Mouse (Mus musculus): ENCODE results near the gene Tlx1. TPM values are rescaled to one million over a fixed set of nuclear protein-coding genes. Genes with fewer than 3 reads are reported as not detected.

The Tlx1 gene
- polyA plus RNA-seq, 2 experiments = 0.01 TPM; not detected in 1

DNA sequence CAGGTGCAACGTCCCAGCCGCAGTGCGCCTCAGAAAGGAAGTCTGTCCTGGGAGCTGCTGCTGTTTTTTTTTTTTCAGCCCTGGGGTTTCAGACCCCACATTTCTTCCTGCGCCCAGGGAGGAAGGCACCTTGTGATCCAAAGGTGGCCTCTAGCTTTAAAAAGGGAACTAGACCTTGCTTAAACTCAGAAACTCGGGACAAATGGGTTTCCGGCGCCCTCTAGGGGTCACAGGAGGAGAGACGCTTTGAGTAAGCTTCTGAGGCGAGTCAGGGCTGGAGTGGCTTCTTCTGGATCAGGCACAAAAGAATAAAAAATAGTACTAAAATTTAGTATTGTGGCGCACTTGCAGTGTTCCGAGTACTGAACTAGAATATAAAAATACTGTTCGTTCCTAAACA, 10.6 kb downstream of the Tlx1 start:
- H3K9me3 ChIP-seq (ENCODE audit: control insufficient read depth, low read length) = no peaks in the 10 kb centered on the region
- peak overlapping the region; percentile 39 for H3K4me2 ChIP-seq (ENCODE audit: low read depth)
- H3K27ac ChIP-seq = no peak overlapping the region
- no peak for ATAC-seq (ENCODE audit: insufficient read depth)
- H3K27me3 ChIP-seq (ENCODE audit: control insufficient read depth, insufficient read depth, low read length) = peaks cover 73% of the 10 kb centered on the region
- under 1% methylated on average over 12 of the region's 12 CpGs for WGBS (ENCODE audit: insufficient replicate concordance)
- TF ChIP-seq CTCF (IDR thresholded peaks at IDR 0.05; ENCODE audit: low read depth) = peak; percentile 73
- TF ChIP-seq EP300 (IDR thresholded peaks at IDR 0.05; ENCODE audit: low read depth) = no peak
- H3K36me3 ChIP-seq (replicated peaks; ENCODE audit: control insufficient read depth, insufficient read depth, low read depth) = no peaks in the 10 kb centered on the region
- H3K9ac ChIP-seq (replicated peaks) = no peak overlapping the region
- peak; percentile 28 to 35 (median 30) for DNase-seq (ENCODE audit: low read depth in 3 of 3, low spot score in 3 of 3)
- H3K4me1 ChIP-seq (replicated peaks; ENCODE audit: control insufficient read depth in 2 of 2, insufficient read depth in 2 of 2, low read length in 1 of 2) = no peaks in the 10 kb centered on the region
- H3K4me3 ChIP-seq (ENCODE audit: insufficient read depth in 1 of 2, low read depth in 2 of 2, low read length in 2 of 2) = no peak overlapping the region

DNA sequence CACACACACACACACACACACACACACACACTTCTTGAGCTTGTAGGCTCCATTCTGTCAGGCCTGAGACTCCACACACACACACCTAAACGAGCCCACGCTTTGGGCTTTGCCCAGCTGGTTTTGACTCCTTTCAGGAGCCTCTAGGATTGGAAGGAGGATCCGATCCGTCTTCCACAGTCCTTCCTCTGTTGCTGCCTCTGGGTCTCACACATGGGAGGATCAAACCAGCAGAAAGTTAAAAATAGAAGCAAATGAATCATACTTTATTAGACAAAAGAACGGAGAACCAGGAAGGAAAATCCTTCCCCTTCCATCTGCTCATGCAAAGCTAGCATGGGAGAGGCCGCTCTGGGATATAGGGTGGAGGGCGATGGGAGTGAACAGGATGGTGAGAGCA, 11.7 kb downstream of the Tlx1 start:
- no peak for TF ChIP-seq EP300 (IDR thresholded peaks at IDR 0.05; ENCODE audit: low read depth)
- TF ChIP-seq CTCF (IDR thresholded peaks at IDR 0.05; ENCODE audit: low read depth) = no peak
- H3K9me3 ChIP-seq (ENCODE audit: control insufficient read depth, low read length) = no peaks in the 10 kb centered on the region
- DNase-seq (ENCODE audit: low read depth in 3 of 3, low spot score in 3 of 3) = no peak
- H3K9ac ChIP-seq (replicated peaks) = no peak overlapping the region
- no peak overlapping the region for H3K27ac ChIP-seq
- H3K36me3 ChIP-seq (replicated peaks; ENCODE audit: control insufficient read depth, insufficient read depth, low read depth) = no peaks in the 10 kb centered on the region
- no peak for ATAC-seq (ENCODE audit: insufficient read depth)
- peaks cover 63% of the 10 kb centered on the region for H3K27me3 ChIP-seq (ENCODE audit: control insufficient read depth, insufficient read depth, low read length)
- no peak overlapping the region for H3K4me3 ChIP-seq (ENCODE audit: insufficient read depth in 1 of 2, low read depth in 2 of 2, low read length in 2 of 2)
- H3K4me2 ChIP-seq (ENCODE audit: low read depth) = no peak overlapping the region
- WGBS (ENCODE audit: insufficient replicate concordance) = 38% methylated on average over 7 of the region's 7 CpGs
- no peaks in the 10 kb centered on the region for H3K4me1 ChIP-seq (replicated peaks; ENCODE audit: control insufficient read depth in 2 of 2, insufficient read depth in 2 of 2, low read length in 1 of 2)

DNA sequence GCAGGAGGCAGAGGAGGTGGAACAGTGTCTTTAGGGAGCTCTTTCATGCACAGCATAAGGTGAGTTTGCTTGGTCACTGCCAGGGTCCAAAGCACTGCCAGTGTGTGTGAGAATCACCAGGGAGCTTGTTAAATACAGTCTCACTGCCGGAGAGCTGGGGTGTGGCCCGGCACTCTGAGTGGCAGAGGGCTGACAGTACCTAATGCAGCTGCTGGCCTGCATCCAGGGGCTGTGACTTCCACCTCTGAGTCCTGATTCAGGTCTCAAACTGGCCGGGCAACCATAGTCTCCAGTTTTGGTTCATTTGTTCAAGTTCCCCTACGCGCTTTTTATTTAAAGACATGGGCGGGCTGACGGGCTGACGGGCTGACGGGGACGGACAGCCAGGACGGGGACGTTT, 12.4 kb downstream of the Tlx1 start:
- no peaks in the 10 kb centered on the region for H3K4me1 ChIP-seq (replicated peaks; ENCODE audit: control insufficient read depth in 2 of 2, insufficient read depth in 2 of 2, low read length in 1 of 2)
- no peaks in the 10 kb centered on the region for H3K36me3 ChIP-seq (replicated peaks; ENCODE audit: control insufficient read depth, insufficient read depth, low read depth)
- DNase-seq (ENCODE audit: low read depth in 3 of 3, low spot score in 3 of 3) = no peak
- ATAC-seq (ENCODE audit: insufficient read depth) = no peak
- peaks cover 57% of the 10 kb centered on the region for H3K27me3 ChIP-seq (ENCODE audit: control insufficient read depth, insufficient read depth, low read length)
- H3K4me2 ChIP-seq (ENCODE audit: low read depth) = no peak overlapping the region
- H3K27ac ChIP-seq = no peak overlapping the region
- H3K9me3 ChIP-seq (ENCODE audit: control insufficient read depth, low read length) = no peaks in the 10 kb centered on the region
- no peak overlapping the region for H3K4me3 ChIP-seq (ENCODE audit: insufficient read depth in 1 of 2, low read depth in 2 of 2, low read length in 2 of 2)
- H3K9ac ChIP-seq (replicated peaks) = no peak overlapping the region
- 8% methylated on average over 12 of the region's 12 CpGs for WGBS (ENCODE audit: insufficient replicate concordance)
- no peak for TF ChIP-seq CTCF (IDR thresholded peaks at IDR 0.05; ENCODE audit: low read depth)
- no peak for TF ChIP-seq EP300 (IDR thresholded peaks at IDR 0.05; ENCODE audit: low read depth)

DNA sequence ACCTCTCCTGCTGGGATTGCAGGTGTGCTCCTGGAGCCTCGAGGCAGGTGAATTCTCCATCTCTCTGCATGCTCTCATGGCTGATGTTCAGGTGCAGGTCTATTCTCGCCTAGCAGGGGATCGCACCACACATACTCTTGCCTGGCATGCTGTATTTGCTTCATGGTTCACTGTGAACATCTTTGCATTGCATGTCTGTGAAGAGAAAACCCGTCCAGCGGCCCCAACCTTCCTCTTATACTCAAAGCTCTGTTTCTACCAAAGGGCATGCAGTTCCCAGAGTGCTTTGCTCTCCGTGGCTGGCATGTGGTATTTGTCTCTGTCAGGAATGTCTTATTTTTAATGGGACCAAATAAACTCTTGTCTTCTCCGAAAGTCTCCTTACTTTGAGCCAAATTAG, 20.0 kb downstream of the Tlx1 start:
- no peaks in the 10 kb centered on the region for H3K9me3 ChIP-seq (ENCODE audit: control insufficient read depth, low read length)
- no peak overlapping the region for H3K4me3 ChIP-seq (ENCODE audit: insufficient read depth in 1 of 2, low read depth in 2 of 2, low read length in 2 of 2)
- DNase-seq (ENCODE audit: low read depth in 3 of 3, low spot score in 3 of 3) (no peak), ATAC-seq (ENCODE audit: insufficient read depth) (no peak)
- H3K36me3 ChIP-seq (replicated peaks; ENCODE audit: control insufficient read depth, insufficient read depth, low read depth) = no peaks in the 10 kb centered on the region
- TF ChIP-seq EP300 (IDR thresholded peaks at IDR 0.05; ENCODE audit: low read depth) (no peak), CTCF (IDR thresholded peaks at IDR 0.05; ENCODE audit: low read depth) (no peak)
- no peak overlapping the region for H3K4me2 ChIP-seq (ENCODE audit: low read depth)
- H3K9ac ChIP-seq (replicated peaks) = no peak overlapping the region
- H3K27ac ChIP-seq = no peak overlapping the region
- H3K27me3 ChIP-seq (ENCODE audit: control insufficient read depth, insufficient read depth, low read length) = no peaks in the 10 kb centered on the region
- WGBS (ENCODE audit: insufficient replicate concordance) = 42% methylated on average over 7 of the region's 7 CpGs
- no peaks in the 10 kb centered on the region for H3K4me1 ChIP-seq (replicated peaks; ENCODE audit: control insufficient read depth in 2 of 2, insufficient read depth in 2 of 2, low read length in 1 of 2)

DNA sequence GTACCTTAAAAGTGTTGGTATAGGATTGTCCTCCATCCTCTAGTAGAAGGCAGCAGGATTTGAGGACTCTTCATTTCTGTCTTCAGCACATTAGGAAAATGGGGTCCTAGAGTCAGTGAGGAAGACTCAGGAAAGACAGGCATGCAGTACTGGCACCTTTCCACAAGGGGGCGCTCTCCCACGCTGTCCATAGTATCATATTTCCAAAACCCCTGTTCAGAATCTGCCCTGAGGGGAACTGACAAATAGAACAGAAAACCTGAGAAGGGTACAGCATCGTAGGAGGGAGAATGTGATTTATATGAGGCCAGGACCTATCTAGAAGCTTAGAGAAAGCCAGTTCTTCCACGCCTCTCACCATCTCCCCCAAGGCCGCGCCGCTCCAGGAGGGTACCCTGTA, 24.3 kb downstream of the Tlx1 start:
- TF ChIP-seq EP300 (IDR thresholded peaks at IDR 0.05; ENCODE audit: low read depth) (no peak), CTCF (IDR thresholded peaks at IDR 0.05; ENCODE audit: low read depth) (peak; percentile 90)
- ATAC-seq (ENCODE audit: insufficient read depth) (no peak), DNase-seq (ENCODE audit: low read depth in 3 of 3, low spot score in 3 of 3) (peak in 1 of 3 experiments; percentile 13)
- Histone ChIP-seq H3K36me3 (replicated peaks; ENCODE audit: control insufficient read depth, insufficient read depth, low read depth) (no peaks in the 10 kb centered on the region), H3K27ac (no peak overlapping the region), H3K9ac (replicated peaks) (no peak overlapping the region), H3K9me3 (ENCODE audit: control insufficient read depth, low read length) (no peaks in the 10 kb centered on the region), H3K4me3 (ENCODE audit: insufficient read depth in 1 of 2, low read depth in 2 of 2, low read length in 2 of 2) (no peak overlapping the region), H3K27me3 (ENCODE audit: control insufficient read depth, insufficient read depth, low read length) (no peaks in the 10 kb centered on the region), H3K4me1 (replicated peaks; ENCODE audit: control insufficient read depth in 2 of 2, insufficient read depth in 2 of 2, low read length in 1 of 2) (peaks cover 0 to 7% of the 10 kb centered on the region in 2 experiments; a peak in 2 of 4 replicates), H3K4me2 (ENCODE audit: low read depth) (no peak overlapping the region)
- 53% methylated on average over 7 of the region's 7 CpGs for WGBS (ENCODE audit: insufficient replicate concordance)

Measured in liver, embryonic 14.5 days (tissue).